Mouse (Mus musculus) MEL (cell line): Measurements from ENCODE around the gene Gm8298. TPM values are rescaled to one million over a fixed set of nuclear protein-coding genes. Genes with fewer than 3 reads are reported as not detected.

Experiments used
- DNase-seq: peaks from one replicate; pipeline ENCODE4 v3.0.0; 2011; ENCODE audit warnings: low read depth, low spot score
- H3K27ac ChIP-seq: 2 replicates; pipeline ENCODE4 v1.5.1; 2012; ENCODE audit warnings: low read depth, mild to moderate bottlenecking, control low read depth, low read length, moderate library complexity; ENCODE audit not compliant: control insufficient read depth
- H3K27me3 ChIP-seq, 2 experiments: fragments of 150-350 bp in 1 of 2; sonication (generic) in 1 of 2; 2 replicates each; pipeline ENCODE4 v1.6.1; 2012; ENCODE audit warnings: low read length in 2 of 2, mild to moderate bottlenecking in 2 of 2, improper control_type of control experiment in 1 of 2, moderate library complexity in 1 of 2; ENCODE audit not compliant: insufficient read depth in 2 of 2, control insufficient read depth in 1 of 2
- H3K36me3 ChIP-seq, 2 experiments: 2 replicates each; pipeline ENCODE4 v1.6.1; 2012 to 2014; ENCODE audit warnings: low read length in 2 of 2, improper control_type of control experiment in 1 of 2, inconsistent platforms in 1 of 2, mild to moderate bottlenecking in 1 of 2; ENCODE audit not compliant: insufficient read depth in 2 of 2, control insufficient read depth in 1 of 2
- H3K4me1 ChIP-seq, 2 experiments: fragments of 150-350 bp in 1 of 2; sonication (generic) in 1 of 2; 2 replicates each; pipeline ENCODE4 v1.6.1; 2012; ENCODE audit warnings: low read length in 2 of 2, improper control_type of control experiment in 1 of 2, mild to moderate bottlenecking in 1 of 2; ENCODE audit not compliant: insufficient read depth in 2 of 2, control insufficient read depth in 1 of 2
- H3K4me3 ChIP-seq, 2 experiments: fragments of 150-350 bp in 1 of 2; sonication (generic) in 1 of 2; 2 replicates each; pipeline ENCODE4 v1.5.1; 2012; ENCODE audit warnings: low read depth in 2 of 2, low read length in 2 of 2, mild to moderate bottlenecking in 2 of 2, moderate library complexity in 2 of 2, control low read depth in 1 of 2, improper control_type of control experiment in 1 of 2; ENCODE audit not compliant: control insufficient read depth in 1 of 2, insufficient read depth in 1 of 2
- H3K79me2 ChIP-seq: 2 replicates; pipeline ENCODE4 v1.6.1; 2012; ENCODE audit warnings: mild to moderate bottlenecking, low read length, moderate library complexity; ENCODE audit not compliant: control insufficient read depth, poor library complexity, insufficient read depth
- H3K9ac ChIP-seq: 2 replicates; pipeline ENCODE4 v1.6.1; 2012; ENCODE audit warnings: low read depth, mild to moderate bottlenecking, control low read depth, low read length, moderate library complexity; ENCODE audit not compliant: control insufficient read depth, poor library complexity, severe bottlenecking
- H3K9me3 ChIP-seq: fragments of 150-350 bp; sonication (generic); replicated peaks from 2 replicates; pipeline ENCODE4 v1.6.1; 2012; ENCODE audit warnings: mild to moderate bottlenecking, low read length, improper control_type of control experiment, moderate library complexity; ENCODE audit not compliant: insufficient read depth
- CHD2 ChIP-seq: IDR thresholded peaks from 2 replicates; pipeline ENCODE4 v1.6.1; 2011; ENCODE audit warnings: low read length, improper control_type of control experiment
- CTCF ChIP-seq, 3 experiments: IDR thresholded peaks in 2 of 3; conservative IDR thresholded peaks in 1 of 3; 2 replicates each; pipeline ENCODE4 v1.5.1; 2011 to 2012; ENCODE audit warnings: low read length in 3 of 3, low read depth in 2 of 3, mild to moderate bottlenecking in 2 of 3, improper control_type of control experiment in 1 of 3, inconsistent platforms in 1 of 3, mixed read lengths in 1 of 3, moderate library complexity in 1 of 3; ENCODE audit not compliant: control insufficient read depth in 1 of 3, insufficient read depth in 1 of 3, poor library complexity in 1 of 3, severe bottlenecking in 1 of 3
- EP300 ChIP-seq, 2 experiments: IDR thresholded peaks; 2 replicates each; pipeline ENCODE4 v1.6.1; 2011; ENCODE audit warnings: improper control_type of control experiment in 2 of 2, low read length in 2 of 2, low read depth in 1 of 2, mild to moderate bottlenecking in 1 of 2
- ETS1 ChIP-seq: IDR thresholded peaks from 2 replicates; pipeline ENCODE4 v1.6.1; 2012; ENCODE audit warnings: low read depth, mild to moderate bottlenecking, inconsistent platforms, low read length, improper control_type of control experiment, moderate library complexity
- HCFC1 ChIP-seq: IDR thresholded peaks from 2 replicates; pipeline ENCODE4 v1.6.1; 2012; ENCODE audit warnings: low read depth, mild to moderate bottlenecking, inconsistent platforms, low read length, improper control_type of control experiment, moderate library complexity
- KAT2A ChIP-seq: conservative IDR thresholded peaks from 2 replicates; pipeline ENCODE4 v1.6.1; 2012; ENCODE audit warnings: low read depth, low read length, improper control_type of control experiment, inconsistent platforms
- MAX ChIP-seq: IDR thresholded peaks from 2 replicates; pipeline ENCODE4 v1.6.1; 2011; ENCODE audit warnings: low read length, improper control_type of control experiment
- MAZ ChIP-seq: IDR thresholded peaks from 2 replicates; pipeline ENCODE4 v1.6.1; 2012; ENCODE audit warnings: low read depth, mild to moderate bottlenecking, inconsistent platforms, low read length, improper control_type of control experiment
- MXI1 ChIP-seq: IDR thresholded peaks from 2 replicates; pipeline ENCODE4 v1.6.1; 2011; ENCODE audit warnings: mild to moderate bottlenecking, low read depth, low read length, improper control_type of control experiment
- MYB ChIP-seq: IDR thresholded peaks from 2 replicates; pipeline ENCODE4 v1.6.1; 2011; ENCODE audit warnings: mild to moderate bottlenecking, low read depth, low read length, improper control_type of control experiment
- POLR2A ChIP-seq, 2 experiments: IDR thresholded peaks; 2 replicates each; pipeline ENCODE4 v1.6.1; 2011 to 2012; ENCODE audit warnings: low read length in 2 of 2, mild to moderate bottlenecking in 2 of 2, control low read depth in 1 of 2, improper control_type of control experiment in 1 of 2, low read depth in 1 of 2, moderate library complexity in 1 of 2; ENCODE audit not compliant: control insufficient read depth in 1 of 2, insufficient read depth in 1 of 2, poor library complexity in 1 of 2
- POLR2AphosphoS5 ChIP-seq: IDR thresholded peaks from 2 replicates; pipeline ENCODE4 v1.6.1; 2012; ENCODE audit warnings: low read depth, borderline replicate concordance, mild to moderate bottlenecking, inconsistent platforms, low read length, moderate library complexity, mixed read lengths
- SIN3A ChIP-seq: IDR thresholded peaks from 2 replicates; pipeline ENCODE4 v1.6.1; 2012; ENCODE audit warnings: low read length, improper control_type of control experiment, inconsistent platforms
- SMC3 ChIP-seq: IDR thresholded peaks from 2 replicates; pipeline ENCODE4 v1.6.1; 2011; ENCODE audit warnings: low read depth, low read length, improper control_type of control experiment
- TAL1 ChIP-seq: IDR thresholded peaks from 2 replicates; pipeline ENCODE4 v1.6.1; 2012; ENCODE audit warnings: mild to moderate bottlenecking, inconsistent platforms, low read length, moderate library complexity, mixed read lengths
- UBTF ChIP-seq: IDR thresholded peaks from 2 replicates; pipeline ENCODE4 v1.6.1; 2012; ENCODE audit warnings: low read depth, mild to moderate bottlenecking, inconsistent platforms, low read length, improper control_type of control experiment, moderate library complexity, borderline replicate concordance; ENCODE audit not compliant: insufficient read depth
- ZC3H11A ChIP-seq: IDR thresholded peaks from 2 replicates; pipeline ENCODE4 v1.6.1; 2012; ENCODE audit warnings: low read depth, mild to moderate bottlenecking, inconsistent platforms, low read length, improper control_type of control experiment
- ZMIZ1 ChIP-seq: IDR thresholded peaks from 2 replicates; pipeline ENCODE4 v1.6.1; 2012; ENCODE audit warnings: low read depth, mild to moderate bottlenecking, inconsistent platforms, low read length, improper control_type of control experiment, moderate library complexity
- ZNF384 ChIP-seq: IDR thresholded peaks from 2 replicates; pipeline ENCODE4 v1.6.1; 2012; ENCODE audit warnings: low read depth, mild to moderate bottlenecking, inconsistent platforms, low read length, improper control_type of control experiment
- polyA plus RNA-seq, 2 experiments: library from polyadenylated mRNA; stranded (reverse) in 1 of 2; unstranded in 1 of 2; fragments of >175 nt in 1 of 2; fragments of >200 nt in 1 of 2; gene quantifications; 2 replicates each; pipeline versions ENCODE4 v1.2.1 to v1.2.4; 2012; ENCODE audit warnings: low replicate concordance in 2 of 2, low read depth in 1 of 2; ENCODE audit not compliant: insufficient read length in 2 of 2, insufficient read depth in 1 of 2, missing spikeins in 1 of 2
- total RNA-seq: library from RNA; depleted of rRNA; stranded (reverse); fragments of 300-350 nt; gene quantifications from 2 replicates; pipeline ENCODE4 v1.2.3, GENCODE M21; 2012; rRNA removed

The Gm8298 gene
- total RNA-seq: not detected in 2 replicates
- polyA plus RNA-seq: not detected

GRCm38 (mm10) chr3:59860751-59861150 lies at the start of gene Gm8298:
Gene Gm8298, plus strand, starts transcription at chr3:59861051.
- Histone ChIP-seq H3K9me3 (no peaks in the 10 kb centered on the region), H3K79me2 (no peaks in the 10 kb centered on the region), H3K4me1 (no peaks in the 10 kb centered on the region), H3K4me3 (no peak within 1 kb of the TSS), H3K27me3 (no peaks in the 10 kb centered on the region), H3K36me3 (no peaks in the 10 kb centered on the region), H3K27ac (no peak within 1 kb of the TSS), H3K9ac (no peak within 1 kb of the TSS)
- DNase-seq: no peak
- TF ChIP-seq ZMIZ1 (no peak), CTCF (IDR thresholded peaks at IDR 0.05 in 2 of 3, conservative IDR thresholded peaks at IDR 0.05 in 1 of 3; ENCODE audit: control insufficient read depth in 1 of 3, insufficient read depth in 1 of 3, low read depth in 2 of 3, low read length in 3 of 3, poor library complexity in 1 of 3, severe bottlenecking in 1 of 3) (no peak), KAT2A (no peak), MYB (no peak), MAZ (no peak), ETS1 (no peak), ZNF384 (no peak), SIN3A (no peak), SMC3 (no peak), HCFC1 (no peak), UBTF (no peak), POLR2A (IDR thresholded peaks at IDR 0.05; ENCODE audit: control insufficient read depth in 1 of 2, insufficient read depth in 1 of 2, low read depth in 1 of 2, low read length in 2 of 2, poor library complexity in 1 of 2) (no peak), MAX (no peak), CHD2 (no peak), MXI1 (no peak), TAL1 (no peak), EP300 (IDR thresholded peaks at IDR 0.05; ENCODE audit: low read depth in 1 of 2, low read length in 2 of 2) (no peak)

GRCm38 (mm10) chr3:59813169-59813568 lies 47.7 kb upstream of the Gm8298 start:
- H3K4me1 ChIP-seq: no peaks in the 10 kb centered on the region
- no peaks in the 10 kb centered on the region for H3K9me3 ChIP-seq
- H3K27me3 ChIP-seq: no peaks in the 10 kb centered on the region
- H3K4me3 ChIP-seq: no peak overlapping the region
- DNase-seq: no peak
- no peaks in the 10 kb centered on the region for H3K36me3 ChIP-seq
- H3K79me2 ChIP-seq: no peaks in the 10 kb centered on the region
- no peak overlapping the region for H3K9ac ChIP-seq
- TF ChIP-seq POLR2A (IDR thresholded peaks at IDR 0.05; ENCODE audit: control insufficient read depth in 1 of 2, insufficient read depth in 1 of 2, low read depth in 1 of 2, low read length in 2 of 2, poor library complexity in 1 of 2) (no peak), KAT2A (no peak), ZMIZ1 (no peak), ZNF384 (no peak), ZC3H11A (no peak), POLR2AphosphoS5 (no peak)
- H3K27ac ChIP-seq: no peak overlapping the region
